Mouse (Mus musculus): ENCODE measurements around the gene Jaml. TPM values are rescaled to one million over a fixed set of nuclear protein-coding genes. Genes with fewer than 3 reads are reported as not detected.

Gene Jaml
- total RNA-seq, 1 experiment from 2014 or later = 1.7 TPM

GRCm38 (mm10) chr9:45139082-45139481 lies 60.1 kb downstream of the Jaml start:
- ATAC-seq (replicated peaks in 1 of 2; ENCODE audit: insufficient read depth in 1 of 2, low FRiP score in 2 of 2, low TSS enrichment in 1 of 2, low read depth in 1 of 2, poor library complexity in 2 of 2, severe bottlenecking in 2 of 2) = no peak

GRCm38 (mm10) chr9:45140945-45141344 lies 62.0 kb downstream of the Jaml start:
- ATAC-seq (replicated peaks in 1 of 2; ENCODE audit: insufficient read depth in 1 of 2, low FRiP score in 2 of 2, low TSS enrichment in 1 of 2, low read depth in 1 of 2, poor library complexity in 2 of 2, severe bottlenecking in 2 of 2) = no peak

- no peak for ATAC-seq (replicated peaks in 1 of 2; ENCODE audit: insufficient read depth in 1 of 2, low FRiP score in 2 of 2, low TSS enrichment in 1 of 2, low read depth in 1 of 2, poor library complexity in 2 of 2, severe bottlenecking in 2 of 2)
Measured at GRCm38 (mm10) chr9:45142686-45143085, 63.7 kb downstream of the Jaml start.

- ATAC-seq (replicated peaks in 1 of 2; ENCODE audit: insufficient read depth in 1 of 2, low FRiP score in 2 of 2, low TSS enrichment in 1 of 2, low read depth in 1 of 2, poor library complexity in 2 of 2, severe bottlenecking in 2 of 2) = 0 out of 4 replicates have a peak, but pooled peaks of 1 of the 2 experiments have one; percentile 13
Measured at GRCm38 (mm10) chr9:45145533-45146266, 66.7 kb downstream of the Jaml start.

- ATAC-seq (replicated peaks in 1 of 2; ENCODE audit: insufficient read depth in 1 of 2, low FRiP score in 2 of 2, low TSS enrichment in 1 of 2, low read depth in 1 of 2, poor library complexity in 2 of 2, severe bottlenecking in 2 of 2) = peak; percentile 44 to 53; a peak in 3 of 4 replicates
Measured at GRCm38 (mm10) chr9:45146267-45146597, 67.2 kb downstream of the Jaml start.

GRCm38 (mm10) chr9:45150933-45151332 lies 72.0 kb downstream of the Jaml start:
- ATAC-seq (replicated peaks in 1 of 2; ENCODE audit: insufficient read depth in 1 of 2, low FRiP score in 2 of 2, low TSS enrichment in 1 of 2, low read depth in 1 of 2, poor library complexity in 2 of 2, severe bottlenecking in 2 of 2) = no peak

- ATAC-seq (replicated peaks in 1 of 2; ENCODE audit: insufficient read depth in 1 of 2, low FRiP score in 2 of 2, low TSS enrichment in 1 of 2, low read depth in 1 of 2, poor library complexity in 2 of 2, severe bottlenecking in 2 of 2) = no peak
Measured at GRCm38 (mm10) chr9:45153361-45153760, 74.4 kb downstream of the Jaml start.

Other genes with a start within 250 kb of the Jaml start
- 22.9 and 27.1 TPM in 2 replicates for gene Kmt2a, start 197.9 kb upstream of the Jaml start, total RNA-seq (2017)
- gene Atp5l, start 158.4 kb upstream of the Jaml start, total RNA-seq (2017) = 93.3 and 114 TPM in 2 replicates
- 29.6 and 39.3 TPM in 2 replicates for gene Ube4a, start 113.6 kb upstream of the Jaml start, total RNA-seq (2017)
- gene Cd3g, start 98.8 kb upstream of the Jaml start, total RNA-seq (2017) = 7.8 and 9.3 TPM in 2 replicates
- 0.19 TPM in 1 of 2 replicates, not detected in the other for gene Cd3d, start 97.4 kb upstream of the Jaml start, total RNA-seq (2017)
- 0.20 TPM in 1 of 2 replicates, not detected in the other for gene Cd3e, start 69.6 kb upstream of the Jaml start, total RNA-seq (2017)
- 0.31 and 3.3 TPM in 2 replicates for gene Mpzl2, start 39.4 kb upstream of the Jaml start, total RNA-seq (2017)
- 0.19 and 0.99 TPM in 2 replicates for gene Mpzl3, start 24.0 kb upstream of the Jaml start, total RNA-seq (2017)
- 0.44 TPM in 1 of 2 replicates, not detected in the other for gene Scn2b, start 38.6 kb downstream of the Jaml start, total RNA-seq (2017)
- gene Scn4b, start 59.2 kb downstream of the Jaml start, total RNA-seq (2017) = 0.25 TPM in 1 of 2 replicates, not detected in the other
- gene BC049352, start 102.8 kb downstream of the Jaml start, total RNA-seq (2017) = 1.3 and 3.6 TPM in 2 replicates
- 0.31 TPM in 1 of 2 replicates, not detected in the other for gene Tmprss4, start 124.9 kb downstream of the Jaml start, total RNA-seq (2017)
- 8.0 and 18.6 TPM in 2 replicates for gene Il10ra, start 190.0 kb downstream of the Jaml start, total RNA-seq (2017)
- not detected in 2 replicates for gene Tmprss13, start 239.9 kb downstream of the Jaml start, total RNA-seq (2017)

Measured in hematopoietic stem cell, adult 5-6 weeks (primary cell).